In the genomic region with DNA sequence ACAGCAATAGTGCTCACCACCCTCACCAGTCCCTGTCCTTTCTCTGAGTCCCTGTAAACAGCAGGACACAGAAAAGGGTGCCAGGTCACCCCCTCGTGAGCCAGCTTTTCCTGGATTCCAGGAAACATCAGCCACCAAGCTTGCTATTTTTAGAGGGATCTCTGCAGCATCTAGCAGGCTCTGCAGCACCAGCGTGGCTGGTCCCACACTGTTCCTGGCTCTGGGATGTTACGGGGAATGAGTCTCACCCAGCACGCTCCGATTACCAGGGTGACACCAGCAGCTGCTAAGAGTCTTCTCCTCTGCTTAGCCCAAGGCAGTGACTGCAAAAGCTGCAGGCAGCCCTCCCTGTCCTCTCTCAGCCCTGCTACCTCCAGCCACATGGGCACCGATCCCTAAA, we compare ENCODE assay signal across 13 mouse cellular contexts. TPM values are rescaled to one million over a fixed set of nuclear protein-coding genes. Genes with fewer than 3 reads are reported as not detected.
DNase-seq lines count a peak whose midpoint lies in the region; ATAC-seq and TF ChIP-seq lines count a peak whose summit lies in the region.
"Had no signal": no experiment of that assay in that cellular context is flagged by ENCODE, and none has a peak within 500 bp of the region (broad histone marks: within the 10 kb centered on the region; RNA-seq: fewer than 3 reads in every experiment).

No protein-coding gene starts in this region.

- intact Hi-C loops in heart, postnatal 25 days (cut with DNase I), result no loop called here

- no peaks in the 10 kb centered on the region for H3K9me3 ChIP-seq in heart, embryonic 10.5 days
- no peaks in the 10 kb centered on the region for H3K9me3 ChIP-seq in heart, postnatal 0 days (replicated peaks; ENCODE audit: control insufficient read depth, low read length)

- peak overlapping the region; percentile 38; the same call in 1 of the 2 replicates for H3K27ac ChIP-seq in heart, embryonic 10.5 days
- H3K27ac ChIP-seq in heart, postnatal 0 days (ENCODE audit: low read depth), result no peak overlapping the region

- H3K4me2 ChIP-seq in heart, postnatal 0 days (ENCODE audit: low read depth, low read length), result no peak overlapping the region

- H3K9ac ChIP-seq in heart, postnatal 0 days (replicated peaks; ENCODE audit: low read depth, low read length), result no peak overlapping the region

- 6% methylated on average over 6 of the region's 6 CpGs for WGBS in heart, embryonic 10.5 days
- 6% methylated on average over 6 of the region's 6 CpGs for WGBS in heart, postnatal 0 days

- no peak for TF ChIP-seq EP300 in heart, postnatal 0 days (IDR thresholded peaks at IDR 0.05; ENCODE audit: low read depth)

- DNase-seq in heart, embryonic 10.5 days (ENCODE audit: low spot score), result peak; percentile 72
- DNase-seq in heart, postnatal 25 days (ENCODE audit: low spot score), result no peak
- peak; percentile 26 for DNase-seq in lung, postnatal 10 days
- DNase-seq in lung, adult 18-20 months, result no peak
- no peak for DNase-seq in heart, postnatal 0 days (ENCODE audit: low spot score)
- DNase-seq in right cerebral cortex, postnatal 14 days, result peak; percentile 26
- DNase-seq in urinary bladder, postnatal 4 days (ENCODE audit: low spot score in 2 of 2), result no peak
- DNase-seq: adrenal gland, adult 2 months; kidney, adult 8-10 months had no signal

- H3K36me3 ChIP-seq in heart, embryonic 10.5 days, result no peaks in the 10 kb centered on the region
- H3K36me3 ChIP-seq in heart, postnatal 0 days (replicated peaks; ENCODE audit: control insufficient read depth, insufficient read depth, low read length), result no peaks in the 10 kb centered on the region

- no peak for TF ChIP-seq CTCF in heart, postnatal 0 days (IDR thresholded peaks at IDR 0.05; ENCODE audit: low read depth)

- 0 out of 2 replicates have a peak overlapping the region, but pooled peaks have one; percentile 7 for H3K4me3 ChIP-seq in heart, embryonic 10.5 days
- no peak overlapping the region for H3K4me3 ChIP-seq in heart, postnatal 0 days (ENCODE audit: low read depth, low read length)

- H3K27me3 ChIP-seq in heart, embryonic 10.5 days (ENCODE audit: insufficient read depth, poor library complexity, severe bottlenecking), result peaks cover 42% of the 10 kb centered on the region
- peaks cover 10% of the 10 kb centered on the region for H3K27me3 ChIP-seq in heart, postnatal 0 days (ENCODE audit: control insufficient read depth, insufficient read depth, low read length)

- ATAC-seq in heart, postnatal 0 days (ENCODE audit: insufficient read depth, low read depth), result 0 out of 2 replicates have a peak, but pooled peaks have one; percentile 27
- ATAC-seq: CD4-positive, CD25-positive, alpha-beta regulatory T cell, adult 4 months; lung, postnatal 0 days had no signal

- H3K4me1 ChIP-seq in heart, embryonic 10.5 days, result peaks cover 53% of the 10 kb centered on the region
- H3K4me1 ChIP-seq in heart, postnatal 0 days (ENCODE audit: control insufficient read depth, insufficient read depth), result peaks cover 30% of the 10 kb centered on the region

RNA-seq across cellular contexts. Expression of gene Odf3l1, which starts 31.6 kb away (rescaled TPM):
- 0.64 and 1.4 TPM in 2 replicates for polyA plus RNA-seq in heart, embryonic 10.5 days (2016; fragmentation: Nextera tagmentation; extraction: Ambion mirVana)
- not detected for total RNA-seq in heart, postnatal 25 days (2021)
- total RNA-seq in heart, postnatal 0 days (2014; rRNA removed; ENCODE audit: low replicate concordance), result not detected in 2 replicates
- 0.12 and 0.36 TPM in 2 replicates for polyA plus RNA-seq in heart, postnatal 0 days (2015; fragmentation: Nextera tagmentation; extraction: Ambion mirVana)
- total RNA-seq: heart, adult 18-20 months; midbrain, postnatal 0 days had no signal
- polyA plus RNA-seq: CD4-positive, CD25-positive, alpha-beta regulatory T cell, adult 4 months; lung, postnatal 0 days had no signal

RNA-seq across cellular contexts. Expression of gene Cspg4, which starts 31.9 kb away (rescaled TPM):
- polyA plus RNA-seq in heart, embryonic 10.5 days (2016; fragmentation: Nextera tagmentation; extraction: Ambion mirVana), result 22.5 and 39.4 TPM in 2 replicates
- total RNA-seq in heart, postnatal 25 days (2021), result 10 to 100 TPM; 15.2 to 20.4 TPM
- total RNA-seq in heart, postnatal 0 days (2014; rRNA removed; ENCODE audit: low replicate concordance), result 62.4 and 93.5 TPM in 2 replicates
- polyA plus RNA-seq in heart, postnatal 0 days (2015; fragmentation: Nextera tagmentation; extraction: Ambion mirVana), result 14.4 and 17.4 TPM in 2 replicates
- polyA plus RNA-seq: CD4-positive, CD25-positive, alpha-beta regulatory T cell, adult 4 months had no signal

RNA-seq across cellular contexts. Expression of gene Lingo1, which starts 36.6 kb away (rescaled TPM):
- 0.92 and 2.3 TPM in 2 replicates for polyA plus RNA-seq in heart, embryonic 10.5 days (2016; fragmentation: Nextera tagmentation; extraction: Ambion mirVana)
- total RNA-seq in heart, postnatal 25 days (2021), result 1 to 10 TPM; 1.5 to 1.7 TPM
- 0.93 and 2.4 TPM in 2 replicates for total RNA-seq in heart, postnatal 0 days (2014; rRNA removed; ENCODE audit: low replicate concordance)
- 0.66 and 1.1 TPM in 2 replicates for polyA plus RNA-seq in heart, postnatal 0 days (2015; fragmentation: Nextera tagmentation; extraction: Ambion mirVana)
- polyA plus RNA-seq: CD4-positive, CD25-positive, alpha-beta regulatory T cell, adult 4 months had no signal

Comparison
In these comparisons a context has a peak if more than half of its experiments do, and no peak if none do; other contexts are left out.
1. DNase-seq: peak in heart, embryonic 10.5 days (single experiment), lung, postnatal 10 days (single experiment) and right cerebral cortex, postnatal 14 days (single experiment); none in heart, postnatal 25 days (single experiment), lung, adult 18-20 months (0 of 2), heart, postnatal 0 days (single experiment) and urinary bladder, postnatal 4 days (0 of 2).